28 mouse cellular contexts compared by ENCODE assay signal in genomic region chr16:58673811-58674410, GRCm38 (mm10). TPM values are rescaled to one million over a fixed set of nuclear protein-coding genes. Genes with fewer than 3 reads are reported as not detected.
DNase-seq lines count a peak whose midpoint lies in the region; ATAC-seq and TF ChIP-seq lines count a peak whose summit lies in the region.
"Had no signal": no experiment of that assay in that cellular context is flagged by ENCODE, and none has a peak within 500 bp of the region (broad histone marks: within the 10 kb centered on the region; RNA-seq: fewer than 3 reads in every experiment).

No protein-coding gene starts in this region.

- H3K27ac ChIP-seq in layer of hippocampus, adult 2 months: peak overlapping the region; percentile 88; the same call in 1 of the 2 replicates
- H3K27ac ChIP-seq in kidney, embryonic 15.5 days: 0 out of 2 replicates have a peak overlapping the region, but pooled peaks have one; percentile 58
- 0 out of 2 replicates have a peak overlapping the region, but pooled peaks have one; percentile 26 for H3K27ac ChIP-seq in liver, postnatal 0 days (ENCODE audit: low read depth)
- no peak overlapping the region for H3K27ac ChIP-seq in forebrain, embryonic 15.5 days (replicated peaks)
- H3K27ac ChIP-seq: heart, embryonic 15.5 days; hindbrain, embryonic 10.5 days; limb, embryonic 15.5 days had no signal

- H3K9ac ChIP-seq in kidney, embryonic 15.5 days: no peak overlapping the region
- peak overlapping the region; percentile 96 for H3K9ac ChIP-seq in liver, postnatal 0 days (replicated peaks)
- H3K9ac ChIP-seq in forebrain, embryonic 15.5 days (replicated peaks): no peak overlapping the region
- H3K9ac ChIP-seq: heart, embryonic 15.5 days; limb, embryonic 15.5 days had no signal

- H3K36me3 ChIP-seq in kidney, embryonic 15.5 days: peaks cover 50% of the 10 kb centered on the region
- H3K36me3 ChIP-seq in liver, postnatal 0 days (replicated peaks; ENCODE audit: insufficient read depth, low read length): peaks cover 62% of the 10 kb centered on the region
- H3K36me3 ChIP-seq in forebrain, embryonic 15.5 days: peaks cover 35% of the 10 kb centered on the region

- 73% methylated on average over 15 of the region's 15 CpGs for WGBS in kidney, embryonic 15.5 days
- 85% methylated on average over 15 of the region's 15 CpGs for WGBS in liver, postnatal 0 days (ENCODE audit: insufficient replicate concordance)
- 95% methylated on average over 15 of the region's 15 CpGs for WGBS in forebrain, embryonic 15.5 days

- H3K9me3 ChIP-seq in kidney, embryonic 15.5 days (replicated peaks): no peaks in the 10 kb centered on the region
- H3K9me3 ChIP-seq in liver, postnatal 0 days (ENCODE audit: low read length): no peaks in the 10 kb centered on the region
- H3K9me3 ChIP-seq in forebrain, embryonic 15.5 days: no peaks in the 10 kb centered on the region
- H3K9me3 ChIP-seq: heart, embryonic 15.5 days; hindbrain, embryonic 10.5 days; limb, embryonic 15.5 days; megakaryocyte, embryonic 14.5 days had no signal

- H3K4me3 ChIP-seq in layer of hippocampus, adult 2 months: no peak overlapping the region
- no peak overlapping the region for H3K4me3 ChIP-seq in kidney, embryonic 15.5 days (replicated peaks)
- peak overlapping the region; percentile 92 for H3K4me3 ChIP-seq in liver, postnatal 0 days (ENCODE audit: low read depth, low read length)
- no peak overlapping the region for H3K4me3 ChIP-seq in forebrain, embryonic 15.5 days
- H3K4me3 ChIP-seq: heart, embryonic 15.5 days; hindbrain, embryonic 10.5 days; limb, embryonic 15.5 days; megakaryocyte, embryonic 14.5 days; myocyte had no signal

- DNase-seq in layer of hippocampus, adult 2 months (ENCODE audit: low spot score in 2 of 2): no peak
- no peak for DNase-seq in layer of hippocampus, postnatal 14 days (ENCODE audit: low spot score in 2 of 2)
- DNase-seq in kidney, postnatal 36 days: peak; percentile 53 to 61
- no peak for DNase-seq in liver, postnatal 0 days
- DNase-seq in adrenal gland, postnatal 25 days: no peak
- DNase-seq: adrenal gland, postnatal 10 days; cerebellum, adult 9-11 months; midbrain, embryonic 14.5 days; thymus, postnatal 14 days had no signal

- ATAC-seq in kidney, embryonic 15.5 days (replicated peaks; ENCODE audit: low FRiP score): peak; percentile 5; the same call in 1 of the 2 replicates
- no peak for ATAC-seq in liver, postnatal 0 days
- ATAC-seq in forebrain, embryonic 15.5 days (replicated peaks): no peak
- ATAC-seq: activated CD4-positive, CD25-positive, alpha-beta regulatory T cell, adult 4 months; forebrain, embryonic 14.5 days; lung, postnatal 0 days; Patski had no signal

- no peak for TF ChIP-seq CTCF in layer of hippocampus, adult 2 months (conservative IDR thresholded peaks at IDR 0.05)
- TF ChIP-seq CTCF in liver, postnatal 0 days (IDR thresholded peaks at IDR 0.05; ENCODE audit: low read depth): no peak

- no peak for TF ChIP-seq EP300 in liver, postnatal 0 days (IDR thresholded peaks at IDR 0.05; ENCODE audit: low read depth)

- no peaks in the 10 kb centered on the region for H3K27me3 ChIP-seq in kidney, embryonic 15.5 days
- no peaks in the 10 kb centered on the region for H3K27me3 ChIP-seq in liver, postnatal 0 days (ENCODE audit: insufficient read depth, low read length)
- no peaks in the 10 kb centered on the region for H3K27me3 ChIP-seq in forebrain, embryonic 15.5 days
- H3K27me3 ChIP-seq: heart, embryonic 15.5 days; limb, embryonic 15.5 days; megakaryocyte, embryonic 14.5 days; Patski had no signal

- H3K4me2 ChIP-seq in kidney, embryonic 15.5 days: no peak overlapping the region
- H3K4me2 ChIP-seq in liver, postnatal 0 days (ENCODE audit: low read depth, low read length): peak overlapping the region; percentile 77
- no peak overlapping the region for H3K4me2 ChIP-seq in forebrain, embryonic 15.5 days (replicated peaks)
- H3K4me2 ChIP-seq: heart, embryonic 15.5 days; limb, embryonic 15.5 days had no signal

- H3K4me1 ChIP-seq in kidney, embryonic 15.5 days: peaks cover 15% of the 10 kb centered on the region; the same call in 1 of the 2 replicates
- H3K4me1 ChIP-seq in liver, postnatal 0 days (ENCODE audit: insufficient read depth): peaks cover 11% of the 10 kb centered on the region
- H3K4me1 ChIP-seq in forebrain, embryonic 15.5 days: peaks cover 9% of the 10 kb centered on the region; the same call in 1 of the 2 replicates

RNA-seq across cellular contexts. Expression of gene Cpox, which starts 3.8 kb away (rescaled TPM):
- 10 to 100 TPM; 48.8 to 58.6 TPM for total RNA-seq in layer of hippocampus, adult 2 months (2021)
- 10 to 100 TPM; 45.4 to 53.0 TPM for total RNA-seq in layer of hippocampus, postnatal 14 days (2021)
- 38.0 and 39.1 TPM in 2 replicates for polyA plus RNA-seq in kidney, embryonic 15.5 days (2015; fragmentation: Nextera tagmentation; extraction: Ambion mirVana)
- 178 and 189 TPM in 2 replicates for polyA plus RNA-seq in liver, postnatal 0 days (2015; fragmentation: Nextera tagmentation; extraction: Ambion mirVana)
- total RNA-seq in adrenal gland, postnatal 25 days (2021): 15.8 and 19.6 TPM in 2 replicates
- 12.2 and 13.1 TPM in 2 replicates for polyA plus RNA-seq in forebrain, embryonic 15.5 days (2015; fragmentation: Nextera tagmentation; extraction: Ambion mirVana)

RNA-seq across cellular contexts. Expression of gene E330017A01Rik, which starts 35.4 kb away (rescaled TPM):
- total RNA-seq in layer of hippocampus, adult 2 months (2021): not detected
- total RNA-seq in layer of hippocampus, postnatal 14 days (2021): not detected
- polyA plus RNA-seq in kidney, embryonic 15.5 days (2015; fragmentation: Nextera tagmentation; extraction: Ambion mirVana): not detected in 2 replicates
- polyA plus RNA-seq in liver, postnatal 0 days (2015; fragmentation: Nextera tagmentation; extraction: Ambion mirVana): not detected in 2 replicates
- not detected in 2 replicates for total RNA-seq in adrenal gland, postnatal 25 days (2021)
- not detected in 2 replicates for polyA plus RNA-seq in forebrain, embryonic 15.5 days (2015; fragmentation: Nextera tagmentation; extraction: Ambion mirVana)
- total RNA-seq: adrenal gland, postnatal 10 days; gastrocnemius, adult 18-20 months; gastrocnemius, postnatal 4 days; left cerebral cortex, postnatal 36 days had no signal
- polyA plus RNA-seq: activated CD4-positive, CD25-positive, alpha-beta regulatory T cell, adult 4 months; brain, embryonic 14.5 days; cortical plate, adult 2 months; embryonic facial prominence, embryonic 11.5 days; forebrain, embryonic 14.5 days; heart, embryonic 15.5 days; hindbrain, embryonic 10.5 days; limb, embryonic 15.5 days; lung, postnatal 0 days; midbrain, embryonic 14.5 days; myocyte; neural tube, embryonic 14.5 days; Patski had no signal

RNA-seq across cellular contexts. Expression of gene Gpr15, which starts 45.0 kb away (rescaled TPM):
- total RNA-seq in layer of hippocampus, adult 2 months (2021): not detected
- not detected for total RNA-seq in layer of hippocampus, postnatal 14 days (2021)
- polyA plus RNA-seq in kidney, embryonic 15.5 days (2015; fragmentation: Nextera tagmentation; extraction: Ambion mirVana): not detected in 2 replicates
- polyA plus RNA-seq in liver, postnatal 0 days (2015; fragmentation: Nextera tagmentation; extraction: Ambion mirVana): 0.11 TPM in 1 of 2 replicates, not detected in the other
- not detected in 2 replicates for total RNA-seq in adrenal gland, postnatal 25 days (2021)
- 0.23 TPM in 1 of 2 replicates, not detected in the other for polyA plus RNA-seq in forebrain, embryonic 15.5 days (2015; fragmentation: Nextera tagmentation; extraction: Ambion mirVana)
- total RNA-seq: adrenal gland, postnatal 10 days; gastrocnemius, adult 18-20 months; gastrocnemius, postnatal 4 days; left cerebral cortex, postnatal 36 days had no signal
- polyA plus RNA-seq: cortical plate, adult 2 months; embryonic facial prominence, embryonic 11.5 days; forebrain, embryonic 14.5 days; heart, embryonic 15.5 days; hindbrain, embryonic 10.5 days; limb, embryonic 15.5 days; myocyte; neural tube, embryonic 14.5 days; Patski had no signal

RNA-seq across cellular contexts. Expression of gene Cldnd1, which starts 53.8 kb away (rescaled TPM):
- total RNA-seq in layer of hippocampus, adult 2 months (2021): 10 to 100 TPM; 86.0 to 92.5 TPM
- total RNA-seq in layer of hippocampus, postnatal 14 days (2021): 10 to 100 TPM; 87.9 to 98.7 TPM
- polyA plus RNA-seq in kidney, embryonic 15.5 days (2015; fragmentation: Nextera tagmentation; extraction: Ambion mirVana): 108 and 111 TPM in 2 replicates
- polyA plus RNA-seq in liver, postnatal 0 days (2015; fragmentation: Nextera tagmentation; extraction: Ambion mirVana): 23.8 and 28.4 TPM in 2 replicates
- 59.3 and 65.5 TPM in 2 replicates for total RNA-seq in adrenal gland, postnatal 25 days (2021)
- 109 and 112 TPM in 2 replicates for polyA plus RNA-seq in forebrain, embryonic 15.5 days (2015; fragmentation: Nextera tagmentation; extraction: Ambion mirVana)

RNA-seq across cellular contexts. Expression of gene Gm813, which starts 57.1 kb away (rescaled TPM):
- not detected for total RNA-seq in layer of hippocampus, adult 2 months (2021)
- total RNA-seq in layer of hippocampus, postnatal 14 days (2021): not detected
- not detected in 2 replicates for polyA plus RNA-seq in kidney, embryonic 15.5 days (2015; fragmentation: Nextera tagmentation; extraction: Ambion mirVana)
- not detected in 2 replicates for polyA plus RNA-seq in liver, postnatal 0 days (2015; fragmentation: Nextera tagmentation; extraction: Ambion mirVana)
- total RNA-seq in adrenal gland, postnatal 25 days (2021): not detected in 2 replicates
- not detected in 2 replicates for polyA plus RNA-seq in forebrain, embryonic 15.5 days (2015; fragmentation: Nextera tagmentation; extraction: Ambion mirVana)
- total RNA-seq: adrenal gland, postnatal 10 days; gastrocnemius, adult 18-20 months; gastrocnemius, postnatal 4 days; left cerebral cortex, postnatal 36 days had no signal
- polyA plus RNA-seq: activated CD4-positive, CD25-positive, alpha-beta regulatory T cell, adult 4 months; brain, embryonic 14.5 days; embryonic facial prominence, embryonic 11.5 days; forebrain, embryonic 14.5 days; heart, embryonic 15.5 days; hindbrain, embryonic 10.5 days; limb, embryonic 15.5 days; lung, postnatal 0 days; midbrain, embryonic 14.5 days; myocyte; neural tube, embryonic 14.5 days; Patski; testis, adult 2 months had no signal

Comparison
In these comparisons a context has a peak if more than half of its experiments do, and no peak if none do; other contexts are left out.
1. DNase-seq: peak in kidney, postnatal 36 days (2 of 2); none in layer of hippocampus, adult 2 months (0 of 2), layer of hippocampus, postnatal 14 days (0 of 2), liver, postnatal 0 days (single experiment) and adrenal gland, postnatal 25 days (single experiment).